Mouse (Mus musculus) kidney, embryonic 14.5 days (tissue): Measurements from ENCODE around the gene Olfr670. TPM values are rescaled to one million over a fixed set of nuclear protein-coding genes. Genes with fewer than 3 reads are reported as not detected.

Experiments used
- polyA plus RNA-seq: library from polyadenylated mRNA; unstranded; fragments of >200 nt; fragmentation: Nextera tagmentation; extraction: Ambion mirVana; gene quantifications from 2 replicates; pipeline ENCODE4 v1.2.1, GENCODE M21; 2014

Gene Olfr670
- polyA plus RNA-seq, 1 experiment from 2014 or later: not detected

Other genes with a start within 250 kb of the Olfr670 start
- gene Usp17le, start 185.2 kb downstream of the Olfr670 start, polyA plus RNA-seq: not detected in 2 replicates
- gene Usp17lb, start 120.0 kb downstream of the Olfr670 start, polyA plus RNA-seq: not detected in 2 replicates
- not detected in 2 replicates for gene Usp17la, start 105.6 kb downstream of the Olfr670 start, polyA plus RNA-seq
- not detected in 2 replicates for gene Olfr665, start 84.6 kb downstream of the Olfr670 start, polyA plus RNA-seq
- gene Olfr666, start 66.7 kb downstream of the Olfr670 start, polyA plus RNA-seq: not detected in 2 replicates
- gene Olfr667, start 41.1 kb downstream of the Olfr670 start, polyA plus RNA-seq: not detected in 2 replicates
- not detected in 2 replicates for gene Olfr668, start 34.6 kb downstream of the Olfr670 start, polyA plus RNA-seq
- gene Olfr669, start 28.4 kb downstream of the Olfr670 start, polyA plus RNA-seq: not detected in 2 replicates
- not detected in 2 replicates for gene Olfr671, start 16.5 kb upstream of the Olfr670 start, polyA plus RNA-seq
- gene Olfr672, start 39.4 kb upstream of the Olfr670 start, polyA plus RNA-seq: not detected in 2 replicates
- not detected in 2 replicates for gene Olfr675, start 65.8 kb upstream of the Olfr670 start, polyA plus RNA-seq
- gene Olfr676, start 70.1 kb upstream of the Olfr670 start, polyA plus RNA-seq: not detected in 2 replicates
- gene Olfr677, start 88.8 kb upstream of the Olfr670 start, polyA plus RNA-seq: not detected in 2 replicates
- gene Olfr678, start 101.9 kb upstream of the Olfr670 start, polyA plus RNA-seq: not detected in 2 replicates
- not detected in 2 replicates for gene Olfr679, start 118.6 kb upstream of the Olfr670 start, polyA plus RNA-seq
- gene Olfr680-ps1, start 130.2 kb upstream of the Olfr670 start, polyA plus RNA-seq: not detected in 2 replicates
- gene Olfr681, start 154.2 kb upstream of the Olfr670 start, polyA plus RNA-seq: not detected in 2 replicates
- not detected in 2 replicates for gene Olfr683, start 184.4 kb upstream of the Olfr670 start, polyA plus RNA-seq
- not detected in 2 replicates for gene Olfr684, start 201.0 kb upstream of the Olfr670 start, polyA plus RNA-seq
- not detected in 2 replicates for gene Olfr685, start 223.4 kb upstream of the Olfr670 start, polyA plus RNA-seq
- not detected in 2 replicates for gene Olfr686, start 244.9 kb upstream of the Olfr670 start, polyA plus RNA-seq